Mouse (Mus musculus): ENCODE results near the gene Pf4. TPM values are rescaled to one million over a fixed set of nuclear protein-coding genes. Genes with fewer than 3 reads are reported as not detected.
"Not testable (repeated sequence)": the region's sequence is repeated elsewhere in the genome, so short reads cannot be mapped to it uniquely, and the experiment has no call there.

Gene Pf4
- polyA plus RNA-seq, 1 experiment, result not detected

DNA sequence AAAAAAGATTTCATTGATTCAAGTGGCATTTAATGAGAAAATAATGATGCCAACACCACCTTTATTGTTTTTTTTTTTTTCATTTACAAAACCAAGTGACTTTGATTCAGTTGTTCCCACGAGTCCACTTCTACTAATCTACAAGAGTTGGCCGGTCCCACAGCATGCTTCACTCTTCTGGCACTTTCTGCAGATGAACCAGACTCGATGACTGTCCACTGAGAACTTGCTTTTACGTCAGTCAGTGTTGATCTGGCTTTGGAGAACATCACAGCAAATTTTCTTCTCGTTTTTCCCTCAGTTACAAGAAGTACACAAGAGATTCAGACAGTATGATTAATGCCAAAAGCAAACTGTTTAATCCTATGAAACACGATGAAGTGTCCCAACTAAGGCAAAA is 6.6 kb downstream of the Pf4 start:
- no peak for TF ChIP-seq CTCF (IDR thresholded peaks at IDR 0.05; ENCODE audit: insufficient read depth, low read depth, low read length)
- no peak for TF ChIP-seq POLR2A (IDR thresholded peaks at IDR 0.05; ENCODE audit: insufficient read depth, low read depth, low read length)
- H3K4me3 ChIP-seq (ENCODE audit: insufficient read depth, low read depth, low read length), result no peak overlapping the region
- 80% methylated on average over 6 of the region's 6 CpGs for WGBS
- no peaks in the 10 kb centered on the region for H3K4me1 ChIP-seq (ENCODE audit: control insufficient read depth, insufficient read depth, low read length)
- no peak overlapping the region for H3K27ac ChIP-seq (ENCODE audit: insufficient read depth, low read depth, low read length)

DNA sequence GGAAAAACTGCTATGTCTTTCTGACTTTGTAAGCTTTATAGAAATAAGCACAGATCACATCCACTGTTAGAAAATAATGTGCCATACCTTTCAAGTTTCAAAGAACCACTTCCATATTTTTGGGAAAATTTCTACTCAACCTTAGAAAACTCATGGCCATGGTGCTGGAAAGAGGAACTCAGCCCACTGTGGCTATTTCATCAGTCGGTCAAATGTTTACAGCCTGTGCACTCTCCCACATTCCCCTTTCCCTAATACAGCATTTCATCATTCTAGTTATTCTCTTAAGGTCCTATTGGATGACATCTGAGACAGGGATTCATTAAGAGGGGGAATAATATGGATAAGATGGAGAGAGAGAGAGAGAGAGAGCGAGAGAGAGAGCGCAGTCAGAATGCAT is 11.5 kb downstream of the Pf4 start:
- H3K4me1 ChIP-seq (ENCODE audit: control insufficient read depth, insufficient read depth, low read length), result peaks cover 8% of the 10 kb centered on the region
- H3K4me3 ChIP-seq (ENCODE audit: insufficient read depth, low read depth, low read length), result no peak overlapping the region
- TF ChIP-seq POLR2A (IDR thresholded peaks at IDR 0.05; ENCODE audit: insufficient read depth, low read depth, low read length) (no peak), CTCF (IDR thresholded peaks at IDR 0.05; ENCODE audit: insufficient read depth, low read depth, low read length) (no peak)
- 82% methylated on average over 3 of the region's 3 CpGs for WGBS
- no peak overlapping the region for H3K27ac ChIP-seq (ENCODE audit: insufficient read depth, low read depth, low read length)

GRCm38 (mm10) chr5:90785659-90786588 is 13.7 kb downstream of the Pf4 start, which contains the start of gene Cxcl3:
Gene Cxcl3, plus strand, starts transcription at chr5:90786103.
- WGBS, result 17% methylated on average over 26 of the region's 26 CpGs
- H3K4me3 ChIP-seq (ENCODE audit: insufficient read depth, low read depth, low read length), result no peak within 1 kb of the TSS
- peaks cover 8% of the 10 kb centered on the region for H3K4me1 ChIP-seq (ENCODE audit: control insufficient read depth, insufficient read depth, low read length)
- TF ChIP-seq POLR2A (IDR thresholded peaks at IDR 0.05; ENCODE audit: insufficient read depth, low read depth, low read length) (no peak), CTCF (IDR thresholded peaks at IDR 0.05; ENCODE audit: insufficient read depth, low read depth, low read length) (no peak)
- H3K27ac ChIP-seq (ENCODE audit: insufficient read depth, low read depth, low read length), result no peak within 1 kb of the TSS

- H3K4me1 ChIP-seq (ENCODE audit: control insufficient read depth, insufficient read depth, low read length), result peaks cover 8% of the 10 kb centered on the region
- TF ChIP-seq CTCF (IDR thresholded peaks at IDR 0.05; ENCODE audit: insufficient read depth, low read depth, low read length), result no peak
- TF ChIP-seq POLR2A (IDR thresholded peaks at IDR 0.05; ENCODE audit: insufficient read depth, low read depth, low read length), result no peak
- 85% methylated on average over 4 of the region's 4 CpGs for WGBS
- H3K27ac ChIP-seq (ENCODE audit: insufficient read depth, low read depth, low read length), result no peak overlapping the region
- H3K4me3 ChIP-seq (ENCODE audit: insufficient read depth, low read depth, low read length), result no peak overlapping the region
Measured at GRCm38 (mm10) chr5:90788114-90788513, 15.9 kb downstream of the Pf4 start.

DNA sequence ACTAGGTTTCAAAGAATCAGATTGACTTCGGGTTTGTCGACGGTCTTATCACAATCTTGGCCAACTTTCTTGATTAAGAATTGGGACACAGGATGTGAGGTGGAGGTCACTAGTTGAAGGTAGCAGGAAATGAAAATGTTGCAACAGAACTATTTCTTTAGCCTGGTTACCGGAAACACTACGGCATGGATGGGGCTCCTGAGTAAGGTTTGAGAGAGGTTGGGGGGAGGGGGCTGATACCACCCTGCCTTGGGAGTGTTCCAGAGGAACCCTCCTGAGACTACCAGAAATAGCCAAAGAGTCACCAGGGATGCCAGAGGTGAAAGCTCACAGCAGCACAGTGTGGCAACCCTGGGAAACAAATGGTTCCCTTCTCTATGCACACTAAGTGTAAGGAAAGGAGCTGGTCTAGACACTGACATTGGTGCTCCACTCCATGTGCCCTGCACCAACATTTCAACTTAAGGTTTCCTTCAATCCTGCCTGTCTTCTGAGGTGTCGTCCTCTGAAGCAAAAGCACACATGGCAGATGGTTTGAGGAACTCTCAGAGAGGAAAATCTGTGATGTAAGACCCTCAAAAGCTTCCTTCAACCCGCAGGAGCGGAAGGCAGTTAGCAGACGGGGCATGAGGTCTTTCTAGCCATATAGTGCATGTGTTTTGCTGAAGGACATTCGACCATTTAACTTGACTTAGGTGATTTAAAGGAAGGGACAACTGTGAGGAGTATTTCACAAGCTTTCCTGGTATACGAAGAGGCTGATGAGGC is 17.3 kb downstream of the Pf4 start:
- H3K4me1 ChIP-seq (ENCODE audit: control insufficient read depth, insufficient read depth, low read length), result peaks cover 8% of the 10 kb centered on the region
- WGBS, result 89% methylated on average over 11 of the region's 11 CpGs
- H3K4me3 ChIP-seq (ENCODE audit: insufficient read depth, low read depth, low read length), result no peak overlapping the region
- TF ChIP-seq POLR2A (IDR thresholded peaks at IDR 0.05; ENCODE audit: insufficient read depth, low read depth, low read length) (no peak), CTCF (IDR thresholded peaks at IDR 0.05; ENCODE audit: insufficient read depth, low read depth, low read length) (no peak)
- H3K27ac ChIP-seq (ENCODE audit: insufficient read depth, low read depth, low read length), result no peak overlapping the region

GRCm38 (mm10) chr5:90790074-90790502 is 17.9 kb downstream of the Pf4 start:
- TF ChIP-seq CTCF (IDR thresholded peaks at IDR 0.05; ENCODE audit: insufficient read depth, low read depth, low read length) (no peak), POLR2A (IDR thresholded peaks at IDR 0.05; ENCODE audit: insufficient read depth, low read depth, low read length) (no peak)
- no peak overlapping the region for H3K27ac ChIP-seq (ENCODE audit: insufficient read depth, low read depth, low read length)
- peaks cover 8% of the 10 kb centered on the region for H3K4me1 ChIP-seq (ENCODE audit: control insufficient read depth, insufficient read depth, low read length)
- WGBS, result 85% methylated on average over 8 of the region's 8 CpGs
- no peak overlapping the region for H3K4me3 ChIP-seq (ENCODE audit: insufficient read depth, low read depth, low read length)

DNA sequence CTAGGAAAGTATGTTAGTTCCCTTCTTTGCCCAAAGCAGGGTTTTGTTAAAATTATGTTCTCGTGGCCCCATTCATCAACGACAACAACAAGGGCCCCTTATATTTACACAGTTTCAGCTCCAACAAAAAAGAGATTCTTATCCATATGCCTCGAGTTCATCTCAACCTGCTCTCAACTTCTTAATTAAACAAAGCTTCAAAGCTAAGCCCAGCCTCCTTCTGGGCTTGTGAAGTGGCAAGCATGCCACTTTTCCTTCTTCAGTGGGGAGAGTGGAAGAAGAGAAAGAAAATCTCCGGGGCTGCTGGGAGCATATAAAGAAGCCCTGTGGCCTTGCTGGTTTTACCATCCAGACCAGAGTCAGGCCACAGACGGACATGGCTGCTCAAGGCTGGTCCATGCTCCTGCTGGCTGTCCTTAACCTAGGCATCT is 22.0 kb downstream of the Pf4 start, which contains the start of gene Cxcl15:
Cxcl15 (plus strand) TSS at position 340 of the 431 bp plus-strand sequence.
- no peak for TF ChIP-seq POLR2A (IDR thresholded peaks at IDR 0.05; ENCODE audit: insufficient read depth, low read depth, low read length)
- TF ChIP-seq CTCF (IDR thresholded peaks at IDR 0.05; ENCODE audit: insufficient read depth, low read depth, low read length), result no peak
- WGBS, result 63% methylated on average over 5 of the region's 5 CpGs
- H3K4me1 ChIP-seq (ENCODE audit: control insufficient read depth, insufficient read depth, low read length), result no peaks in the 10 kb centered on the region
- H3K4me3 ChIP-seq (ENCODE audit: insufficient read depth, low read depth, low read length), result no peak within 1 kb of the TSS
- no peak within 1 kb of the TSS for H3K27ac ChIP-seq (ENCODE audit: insufficient read depth, low read depth, low read length)

DNA sequence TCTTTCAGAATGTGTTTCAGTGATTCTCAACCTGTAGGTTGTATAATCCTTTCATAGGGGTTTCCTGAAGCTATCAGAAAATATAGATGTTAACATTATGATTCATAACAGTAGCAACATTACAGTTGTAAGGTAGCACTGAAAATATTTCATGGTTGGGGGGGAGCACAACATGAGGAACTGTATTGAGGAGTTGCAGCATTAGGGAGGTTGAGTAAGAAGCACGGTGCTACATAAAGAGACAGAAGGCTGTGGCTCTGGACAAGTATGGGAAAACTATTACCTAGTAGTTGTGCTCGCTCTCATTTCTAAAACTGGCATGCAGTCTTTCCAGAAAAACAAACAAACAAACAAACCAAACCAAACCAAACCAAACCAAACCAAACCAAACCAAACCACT is 23.2 kb downstream of the Pf4 start:
- not testable (repeated sequence) for H3K4me3 ChIP-seq (ENCODE audit: insufficient read depth, low read depth, low read length); H3K4me1 ChIP-seq (ENCODE audit: control insufficient read depth, insufficient read depth, low read length); H3K27ac ChIP-seq (ENCODE audit: insufficient read depth, low read depth, low read length)
- WGBS, result 87% methylated on average over 2 of the region's 2 CpGs

- TF ChIP-seq POLR2A (IDR thresholded peaks at IDR 0.05; ENCODE audit: insufficient read depth, low read depth, low read length), result no peak
- TF ChIP-seq CTCF (IDR thresholded peaks at IDR 0.05; ENCODE audit: insufficient read depth, low read depth, low read length), result no peak
- Histone ChIP-seq H3K27ac (ENCODE audit: insufficient read depth, low read depth, low read length) (no peak overlapping the region), H3K4me1 (ENCODE audit: control insufficient read depth, insufficient read depth, low read length) (no peaks in the 10 kb centered on the region), H3K4me3 (ENCODE audit: insufficient read depth, low read depth, low read length) (no peak overlapping the region)
Measured at GRCm38 (mm10) chr5:90804574-90804973, 32.3 kb downstream of the Pf4 start.
